Mouse (Mus musculus) left cerebral cortex, postnatal 4 days (tissue): ENCODE results near the gene 5330417H12Rik. TPM values are rescaled to one million over a fixed set of nuclear protein-coding genes. Genes with fewer than 3 reads are reported as not detected.

Source experiments
- DNase-seq: peaks from one replicate; pipeline ENCODE4 v3.0.0-alpha.2; 2022
- intact Hi-C: fragments of 180-260 bp; cut with DNase I; formaldehyde crosslinking; loops from one replicate; pipeline ENCODE4 v1.15.1; 2025
- total RNA-seq, 2 experiments: library from RNA; stranded (reverse); gene quantifications; 2 replicates each; pipeline ENCODE4 v1.2.3; 2021

Gene 5330417H12Rik
- total RNA-seq, 2 experiments from 2014 or later: not detected

DNA sequence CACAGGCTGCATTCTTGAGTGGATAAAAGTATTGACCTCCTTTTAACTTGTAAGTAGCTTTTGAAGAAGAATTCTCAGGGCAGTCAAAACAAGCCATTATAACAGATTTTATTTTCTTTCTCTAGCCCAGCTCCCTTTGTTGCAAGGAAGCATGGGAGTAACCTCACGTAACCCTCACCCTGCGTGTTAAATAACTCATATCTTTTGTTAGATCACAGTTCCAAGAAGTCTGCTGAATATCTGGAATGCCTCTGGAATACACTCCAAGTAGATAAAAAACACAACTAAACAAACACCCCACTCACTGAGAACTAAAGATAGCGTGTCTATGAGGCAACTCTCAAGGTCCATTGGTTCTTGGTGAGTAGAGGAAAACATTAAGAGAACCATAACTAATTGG lies 50.7 kb downstream of the 5330417H12Rik start:
- intact Hi-C loops: no loop called here
- DNase-seq: no peak

Other genes with a start within 250 kb of the 5330417H12Rik start
- gene Olfml1, start 57.7 kb downstream of the 5330417H12Rik start, total RNA-seq: 1 to 10 TPM; 4.6 to 5.6 TPM
- gene Ppfibp2, start 30.0 kb downstream of the 5330417H12Rik start, total RNA-seq: 1 to 10 TPM; 2.6 to 2.9 TPM
- gene Cyb5r2, start 132.9 kb upstream of the 5330417H12Rik start, total RNA-seq: not detected
- gene Ovch2, start 176.0 kb upstream of the 5330417H12Rik start, total RNA-seq: not detected
- gene Olfr467, start 187.1 kb upstream of the 5330417H12Rik start, total RNA-seq: not detected
- gene Olfr469, start 200.4 kb upstream of the 5330417H12Rik start, total RNA-seq: not detected
- not detected for gene Olfr470, start 222.3 kb upstream of the 5330417H12Rik start, total RNA-seq